Mouse (Mus musculus) cerebellum, postnatal 36 days (tissue): ENCODE measurements around the gene Taf6l.

Source experiments
- DNase-seq, 2 experiments: peaks; one replicate each; pipeline ENCODE4 v3.0.0; 2021 to 2022; ENCODE audit warnings: mixed read lengths in 2 of 2

Taf6l gene

DNA sequence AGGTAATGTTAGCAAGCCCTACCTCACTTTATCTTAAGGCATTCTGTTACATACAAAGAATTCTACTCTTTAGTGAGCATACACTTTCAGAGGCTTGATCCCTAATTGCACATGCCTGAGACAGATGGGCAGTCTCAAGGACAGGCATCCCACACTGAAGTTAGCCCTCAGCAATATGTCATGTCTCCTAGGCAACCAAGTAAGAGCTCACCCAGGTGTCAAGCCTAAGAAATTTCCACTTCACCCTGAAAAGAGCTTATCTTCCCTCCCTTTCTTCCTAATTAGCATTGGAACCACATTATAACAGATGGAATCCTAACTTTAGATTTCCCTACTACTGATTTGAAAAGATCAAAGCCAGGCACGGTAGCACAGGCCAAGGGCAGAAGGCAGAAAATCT lies 3.0 kb upstream of the Taf6l start:
- no peak for DNase-seq

DNA sequence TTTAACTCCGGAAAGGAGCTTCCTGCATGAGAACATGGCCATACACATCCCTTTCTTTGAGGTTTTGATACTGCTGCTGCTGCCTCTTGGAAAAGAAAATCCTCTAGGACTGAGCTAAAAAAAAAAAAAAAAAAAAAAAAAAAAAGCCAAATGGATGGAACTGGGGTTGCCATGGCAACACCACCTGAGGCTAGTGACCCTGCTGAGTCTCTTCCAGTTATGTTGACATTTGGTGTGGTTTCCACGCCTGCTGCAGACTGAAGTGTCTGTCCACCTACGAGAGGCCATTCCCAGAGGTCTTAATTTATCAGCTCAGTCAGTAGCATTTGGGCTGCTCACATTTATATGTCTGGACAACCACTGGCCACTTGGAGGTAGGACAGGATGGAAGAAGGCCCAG lies 2.3 kb upstream of the Taf6l start:
- peak; percentile 37 to 39 for DNase-seq

DNA sequence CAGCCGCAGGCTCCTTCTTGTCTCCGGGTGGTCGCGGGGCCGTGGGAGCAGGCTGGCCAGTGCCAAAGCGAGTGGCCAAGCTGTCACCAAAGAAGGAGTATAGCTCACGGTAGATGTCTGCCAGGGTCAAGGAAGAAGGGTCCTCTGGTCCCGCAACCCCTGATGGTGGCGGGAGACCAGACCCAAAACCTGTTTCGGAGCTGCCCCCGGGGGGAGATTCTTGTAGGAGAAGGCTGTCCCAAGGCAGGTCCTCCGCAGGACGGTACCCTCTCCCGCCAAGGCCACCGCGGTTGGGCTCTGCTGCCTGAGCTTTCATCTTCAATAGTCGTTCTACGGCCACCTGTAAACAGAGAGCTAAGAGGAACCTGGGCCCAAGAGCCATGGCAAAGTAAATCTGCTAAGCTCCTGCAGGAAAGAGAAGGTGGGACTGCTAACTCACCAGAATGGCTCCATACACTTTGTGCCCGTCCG lies 11.2 kb downstream of the Taf6l start:
- DNase-seq = no peak

DNA sequence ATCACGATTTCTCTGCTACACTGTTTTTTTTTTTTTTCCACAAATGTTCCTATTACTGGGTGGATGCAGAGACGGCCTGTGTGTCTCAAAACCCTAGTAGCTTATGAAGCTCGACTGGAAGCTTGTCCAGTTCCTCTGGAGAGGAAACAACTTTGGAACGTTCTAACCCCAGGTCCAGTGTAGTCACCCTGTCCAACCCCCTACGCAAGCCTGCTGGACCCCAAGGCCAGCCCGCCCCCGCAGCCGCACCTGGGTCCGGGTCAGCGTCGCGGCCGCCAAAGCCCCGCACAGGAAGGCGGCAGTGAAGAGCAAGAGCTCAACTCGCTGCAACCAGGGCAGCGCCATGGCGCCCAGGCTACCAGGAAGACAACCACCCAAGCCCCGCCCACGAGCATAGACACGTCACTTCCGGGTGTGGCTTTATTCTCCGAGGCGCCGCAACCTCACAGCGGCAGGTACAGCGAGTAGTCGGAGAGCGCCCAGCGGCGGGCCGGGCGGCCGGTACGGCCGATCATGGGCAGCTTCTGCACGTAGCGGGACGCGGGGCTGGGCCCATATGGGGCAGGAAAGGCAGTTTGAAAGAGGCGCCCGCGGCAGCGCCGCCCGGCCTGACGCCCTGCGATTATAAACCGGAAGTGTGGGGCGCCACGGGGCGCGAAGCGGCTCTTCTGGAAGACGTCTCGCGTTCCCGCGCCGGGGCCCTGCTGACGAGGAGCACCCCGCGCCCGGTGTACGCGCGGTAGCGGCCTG lies 12.0 kb downstream of the Taf6l start, which contains the start of gene Tmem179b:
Tmem179b (minus strand) TSS at position 382 of the 750 bp plus-strand sequence.
- peak; percentile 97 to 98 for DNase-seq

DNA sequence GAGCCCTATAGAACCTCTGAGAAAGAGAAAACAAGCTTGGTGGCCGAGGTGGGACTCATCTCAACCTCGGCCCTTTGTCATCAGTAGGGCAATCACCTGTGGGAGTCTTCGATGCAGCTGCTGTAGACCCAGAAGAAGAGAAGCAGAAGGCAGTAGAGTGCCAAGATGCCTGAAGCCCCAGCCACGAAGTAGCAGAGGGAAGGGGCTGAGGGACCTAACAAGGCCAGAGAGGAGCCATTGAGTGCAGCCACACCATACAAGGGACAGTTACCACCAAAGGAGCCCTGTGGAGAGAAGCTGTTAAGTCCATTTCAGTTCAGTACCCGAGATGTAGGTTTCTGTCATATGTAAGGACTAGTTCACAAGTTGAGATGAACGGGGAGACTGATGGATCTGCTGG lies 12.8 kb downstream of the Taf6l start:
- DNase-seq = no peak

DNA sequence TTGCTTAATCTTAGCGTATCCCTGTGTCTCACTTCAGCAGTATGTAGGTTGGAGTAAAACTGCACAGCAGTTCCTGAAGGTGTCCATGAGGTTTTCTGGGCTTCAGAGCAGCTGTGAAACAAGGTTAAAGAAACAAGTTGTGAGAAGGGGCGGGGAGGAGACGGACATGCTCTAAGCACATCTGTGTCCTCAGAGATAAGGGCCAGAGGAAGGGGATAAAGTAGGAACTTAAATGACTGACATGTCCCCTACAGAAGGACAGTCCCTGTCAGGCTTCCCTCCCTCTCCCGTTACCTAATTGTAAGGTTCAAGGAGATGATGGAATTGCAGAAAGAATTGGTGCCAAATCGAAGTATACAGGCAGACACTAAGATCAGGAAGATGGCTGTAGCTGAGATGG lies 13.2 kb downstream of the Taf6l start:
- no peak for DNase-seq

DNA sequence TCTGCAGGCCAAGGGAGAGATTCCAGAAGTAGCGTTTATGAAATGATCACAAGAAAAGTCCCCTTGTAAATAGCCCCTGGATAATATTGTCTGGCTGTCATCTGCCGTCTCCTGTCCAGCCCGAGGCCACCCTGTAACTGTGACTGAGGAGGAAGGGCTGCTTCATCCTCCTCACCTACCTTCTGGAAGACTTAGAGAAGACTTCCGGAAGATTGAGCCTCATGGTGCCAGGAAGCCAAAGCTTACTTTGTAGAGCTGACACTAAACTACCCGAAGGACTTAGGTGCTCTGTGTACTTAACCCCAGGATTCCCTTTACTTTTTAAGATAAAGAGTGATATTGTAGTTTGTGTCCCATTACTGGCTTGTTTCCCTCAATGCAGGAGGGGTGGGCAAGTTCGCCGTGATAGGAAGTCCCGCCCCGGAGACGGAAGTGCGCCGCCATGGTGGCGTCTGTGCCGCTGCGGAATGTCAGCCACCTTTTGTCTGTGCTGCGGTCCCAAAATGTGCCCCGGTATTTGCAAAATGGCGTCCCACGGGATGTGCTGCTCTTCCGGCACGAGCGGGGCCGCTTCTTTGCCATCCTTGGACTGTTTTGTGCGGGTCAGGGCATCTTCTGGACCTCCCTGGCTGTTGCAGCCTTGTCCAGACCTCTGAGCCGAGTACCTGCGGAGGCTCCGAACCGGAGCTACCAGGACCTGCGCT lies 15.5 kb downstream of the Taf6l start, which contains the start of gene Tmem223:
Tmem223 (plus strand) TSS at position 430 of the 704 bp plus-strand sequence.
- peak; percentile 82 to 86 for DNase-seq

DNA sequence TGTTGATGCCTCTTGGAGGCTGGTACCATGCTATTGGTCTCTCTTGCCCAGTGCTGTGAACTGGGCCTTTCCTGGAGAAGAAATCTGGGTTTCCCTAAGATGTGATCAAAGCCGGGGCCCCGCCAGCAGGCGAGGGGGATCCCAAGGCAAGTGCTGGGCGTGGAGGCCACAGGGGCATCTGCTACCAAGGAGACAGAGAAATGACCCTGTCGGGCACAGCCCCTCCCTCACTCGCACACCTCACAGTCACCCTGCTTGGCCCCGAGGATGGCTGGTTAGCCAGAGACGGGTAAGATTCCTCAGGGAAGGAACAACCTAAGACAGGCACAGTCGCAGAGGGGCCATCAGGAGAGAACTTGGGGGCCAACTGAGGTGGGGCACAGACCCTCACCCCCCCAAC lies 20.7 kb downstream of the Taf6l start:
- no peak for DNase-seq

DNA sequence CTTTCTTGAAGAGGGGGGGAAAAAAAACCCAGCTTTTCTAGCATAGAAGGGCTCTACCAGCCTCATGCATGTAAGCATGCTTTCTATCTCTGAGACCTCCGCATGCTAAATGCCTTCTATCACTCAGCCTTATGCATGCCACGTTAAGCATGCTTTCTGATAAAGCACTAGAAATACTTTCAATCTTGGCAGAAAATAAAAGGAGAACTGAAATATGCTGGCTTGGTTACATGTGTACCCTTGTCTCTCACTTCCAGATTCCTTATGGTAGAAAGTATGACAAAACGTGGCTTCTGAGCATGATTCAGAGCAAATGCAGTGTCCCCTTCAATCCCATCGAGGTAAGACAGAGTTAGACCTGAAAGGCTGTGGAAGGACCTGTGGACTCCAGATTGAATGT lies 22.9 kb downstream of the Taf6l start:
- DNase-seq = no peak

DNA sequence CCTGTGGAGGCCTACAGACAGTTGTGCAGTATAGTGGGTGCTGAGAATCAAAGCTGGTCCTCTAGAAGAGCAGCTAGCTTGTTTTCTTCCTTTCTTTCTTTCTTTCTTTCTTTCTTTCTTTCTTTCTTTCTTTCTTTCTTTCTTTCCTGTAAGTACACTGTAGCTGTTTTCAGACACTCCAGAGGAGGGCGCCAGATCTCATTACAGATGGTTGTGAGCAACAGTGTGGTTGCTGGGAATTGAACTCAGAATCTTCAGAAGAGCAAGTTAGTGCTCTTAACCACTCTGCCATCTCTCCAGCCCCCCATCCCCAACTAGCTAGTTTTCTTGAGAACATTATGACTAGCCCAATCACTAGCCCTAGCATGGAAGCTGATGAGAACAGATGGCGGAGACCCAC lies 25.5 kb downstream of the Taf6l start:
- DNase-seq = no peak

DNA sequence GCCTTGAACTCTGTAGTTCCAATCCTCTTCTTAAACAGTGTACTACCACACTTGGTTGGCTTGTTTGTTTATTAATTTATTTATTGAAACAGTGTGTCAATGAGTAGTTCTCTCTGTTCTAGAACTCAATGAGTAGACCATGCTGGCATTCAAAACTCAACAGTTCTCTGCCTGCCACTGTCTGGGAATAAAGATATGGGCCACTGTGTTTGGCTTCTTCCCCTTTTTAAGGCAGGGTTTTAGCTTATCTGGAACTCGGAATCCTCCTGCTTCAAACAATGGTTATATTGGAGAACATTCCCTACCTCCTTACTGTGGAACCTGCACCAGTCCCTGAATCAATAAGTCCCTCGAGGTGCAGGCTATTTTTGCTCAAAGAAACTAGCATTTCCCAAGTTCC lies 27.3 kb downstream of the Taf6l start:
- no peak for DNase-seq

DNA sequence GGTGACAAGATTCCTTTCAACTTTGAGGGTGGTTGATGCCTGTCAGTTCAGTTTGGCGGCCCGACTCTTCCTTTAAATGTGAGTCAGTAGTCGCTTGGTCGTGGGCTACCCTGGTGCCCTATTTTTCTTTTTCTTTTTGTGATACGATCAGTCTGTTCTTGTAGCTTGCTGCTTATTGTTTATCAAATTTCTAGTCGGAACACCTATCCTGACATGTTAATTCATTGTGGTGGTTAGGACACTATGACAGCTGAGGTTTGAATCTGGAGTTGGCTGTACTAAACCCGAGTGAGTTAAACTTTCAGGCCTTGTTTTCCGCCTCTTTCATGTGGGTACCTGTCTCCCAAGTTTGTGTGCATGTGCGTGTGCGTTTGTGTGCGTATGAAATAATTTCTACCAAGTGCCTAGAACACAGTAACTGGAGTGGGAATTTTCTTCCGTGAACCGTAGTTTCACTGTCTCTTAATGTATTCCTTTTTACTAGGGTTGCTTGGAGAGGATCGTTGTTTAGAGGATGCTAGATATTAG lies 28.7 kb downstream of the Taf6l start:
- no peak for DNase-seq

DNA sequence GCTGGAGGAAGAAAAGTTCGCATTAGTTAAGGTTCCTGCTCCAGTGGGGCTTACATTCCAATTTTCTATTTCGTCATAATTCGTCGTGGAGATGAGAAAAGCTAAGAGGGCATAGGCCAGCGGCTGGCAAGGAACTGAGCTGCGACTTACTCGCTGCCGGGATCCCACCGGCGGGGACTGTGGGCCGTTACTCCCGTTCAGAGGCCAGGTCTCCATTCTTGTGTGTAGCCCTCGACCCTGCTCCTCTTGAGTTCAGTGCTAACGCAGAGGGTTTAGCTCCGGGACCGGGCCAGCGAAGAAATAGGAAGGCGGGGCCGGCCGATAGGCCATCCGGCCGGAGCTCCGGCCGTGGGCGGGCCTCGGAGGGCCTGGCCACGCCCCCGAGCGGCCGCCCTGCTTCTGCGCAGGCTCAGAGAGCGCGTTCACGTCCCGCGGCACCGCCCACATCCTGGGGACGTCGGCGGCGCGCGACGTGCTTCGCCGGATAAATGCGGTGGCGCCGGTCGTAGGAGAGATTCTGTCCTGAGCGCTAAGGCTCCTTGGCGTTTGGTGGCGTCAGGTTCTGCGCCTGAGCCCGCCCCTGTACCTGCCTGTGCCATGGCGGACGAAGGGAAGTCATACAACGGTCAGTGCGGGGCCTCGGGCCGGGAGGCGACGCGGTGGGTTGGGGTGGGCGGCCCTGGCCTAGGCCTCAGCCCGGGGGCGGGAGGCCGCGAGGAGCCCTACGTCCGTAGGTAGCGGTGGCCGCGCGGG lies 29.4 kb downstream of the Taf6l start, which contains the start of gene Nxf1:
Nxf1 (plus strand) TSS at position 439 of the 753 bp plus-strand sequence.
- peak; percentile 89 to 94 for DNase-seq

DNA sequence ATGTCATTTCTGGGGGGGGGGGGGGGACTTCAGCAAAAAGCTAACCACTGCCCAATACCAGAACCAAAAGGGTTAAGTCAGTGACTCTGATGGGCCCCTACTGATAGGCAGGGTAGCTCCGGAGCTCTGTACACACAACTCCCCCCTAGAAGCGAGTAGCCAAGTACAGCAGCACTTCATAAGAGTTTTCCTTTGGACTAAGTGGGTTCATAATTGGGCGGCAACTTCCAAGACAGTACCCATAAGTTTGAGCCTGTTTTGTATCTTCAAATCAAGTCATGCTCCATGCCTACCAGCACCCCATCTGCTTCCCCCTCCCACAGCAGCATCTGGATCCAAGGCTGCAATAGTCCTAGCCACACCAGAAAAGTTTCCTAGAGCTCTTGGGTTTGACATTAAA lies 30.6 kb downstream of the Taf6l start:
- DNase-seq = no peak

DNA sequence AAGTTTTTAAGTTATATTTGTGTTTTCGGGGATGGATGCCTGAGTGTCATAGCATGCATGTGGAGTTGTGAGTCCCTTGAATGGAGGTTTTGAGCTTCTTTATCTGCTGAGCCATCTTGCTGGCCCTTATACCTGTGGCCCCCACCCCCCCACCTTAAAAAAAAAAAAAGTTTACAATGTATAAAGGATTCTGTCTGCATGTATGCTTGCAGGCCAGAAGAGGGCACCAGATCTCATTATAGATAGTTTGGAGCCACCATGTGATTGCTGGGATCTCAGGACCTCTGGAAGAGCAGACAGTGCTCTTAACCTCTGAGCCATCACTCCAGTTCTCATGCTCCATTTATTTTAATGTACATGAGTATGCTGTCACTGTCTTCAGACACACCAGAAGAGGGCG lies 38.8 kb downstream of the Taf6l start:
- no peak for DNase-seq

DNA sequence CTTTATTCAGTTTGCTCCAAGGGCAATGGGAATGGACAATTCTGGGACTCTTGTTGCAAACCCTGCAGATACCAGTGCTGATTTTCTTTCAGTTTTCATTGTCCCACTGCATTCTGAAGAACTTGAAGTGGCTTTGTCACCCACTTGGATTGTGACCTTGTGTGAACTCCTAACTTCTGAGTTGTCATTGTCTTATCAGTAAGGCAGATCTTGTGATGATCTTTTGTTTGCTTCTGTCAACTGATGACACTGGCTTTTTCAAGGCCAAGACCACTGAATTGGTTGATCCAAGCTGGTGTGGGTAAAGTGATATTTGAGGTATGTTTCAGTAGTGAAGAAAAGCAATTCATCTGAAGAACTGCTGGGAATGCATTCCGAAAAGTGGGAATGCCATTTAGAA lies 40.8 kb downstream of the Taf6l start:
- DNase-seq = no peak

DNA sequence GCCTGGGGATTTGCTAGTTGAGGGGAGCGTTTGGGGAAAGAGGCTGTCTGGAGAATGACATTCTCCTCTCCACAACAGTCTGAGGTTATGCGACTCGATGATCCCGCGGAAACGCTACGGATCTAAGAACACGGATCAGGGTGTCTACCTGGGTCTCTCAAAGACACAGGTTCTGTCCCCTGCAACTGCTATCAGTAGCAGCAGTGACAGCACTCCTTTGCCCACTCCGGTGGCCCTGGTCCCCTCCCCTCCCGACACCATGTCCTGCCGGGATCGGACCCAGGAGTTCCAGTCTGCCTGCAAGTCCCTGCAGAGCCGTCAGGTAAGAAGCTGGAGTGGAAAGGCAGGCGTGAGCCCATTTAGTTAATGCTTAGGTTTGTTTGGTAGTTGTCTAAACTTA lies 44.0 kb downstream of the Taf6l start:
- DNase-seq = no peak

DNA sequence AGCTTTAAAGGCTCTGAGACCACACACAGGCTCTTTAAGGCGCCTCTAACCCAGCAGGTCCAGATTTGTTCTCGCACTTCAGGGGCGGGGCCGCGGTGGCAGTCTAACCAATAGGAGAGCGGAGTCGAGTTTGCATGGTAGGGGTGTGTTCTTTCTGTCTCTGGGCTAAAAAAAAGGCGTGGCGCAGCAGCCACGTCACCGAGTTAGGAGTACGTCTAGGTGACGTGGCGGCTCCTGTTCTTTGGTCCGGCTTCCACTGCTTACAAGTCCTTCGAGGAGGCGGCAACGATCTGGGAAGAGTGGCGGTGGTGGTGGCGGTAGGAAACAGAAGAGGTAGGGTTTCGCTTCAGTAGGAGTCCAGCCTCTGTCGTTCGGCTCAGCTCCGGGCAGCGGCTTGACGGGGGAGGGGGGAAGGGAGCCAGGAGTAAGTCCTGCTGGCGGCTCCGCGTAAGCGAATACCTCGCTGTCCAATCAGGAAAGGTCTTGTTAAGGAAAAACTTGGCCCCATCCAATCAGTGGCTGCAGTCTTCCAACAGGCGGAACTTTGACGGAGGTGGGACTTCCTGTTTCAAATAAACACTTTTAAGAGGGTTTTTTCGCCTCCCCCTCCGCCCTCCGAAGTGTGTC lies 44.9 kb downstream of the Taf6l start, which contains the start of gene Stx5a:
Stx5a (plus strand) TSS at position 171 of the 627 bp plus-strand sequence.
- peak; percentile 94 for DNase-seq

DNA sequence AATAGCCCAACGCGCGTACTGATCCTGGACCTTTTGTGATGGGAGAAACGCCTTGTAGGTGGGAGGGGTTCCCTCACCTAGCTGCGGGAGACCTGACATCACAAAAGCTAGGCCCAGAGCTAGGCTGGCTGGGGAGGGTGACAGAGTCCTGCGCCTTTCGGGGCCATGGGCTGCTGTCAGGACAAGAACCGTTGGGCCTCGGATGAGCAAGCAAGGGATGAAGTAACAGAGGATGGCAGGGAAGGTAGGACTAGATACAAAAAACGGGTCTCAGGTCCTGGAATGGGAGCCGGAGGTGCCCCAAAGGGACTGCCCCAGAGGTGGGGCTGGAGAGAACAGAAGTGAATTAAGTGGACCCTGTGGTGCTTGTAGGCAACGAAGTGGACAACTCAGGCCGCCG lies 45.6 kb downstream of the Taf6l start, which contains the start of gene 1700092M07Rik:
1700092M07Rik (plus strand) TSS at position 116 of the 400 bp plus-strand sequence.
- no peak for DNase-seq

DNA sequence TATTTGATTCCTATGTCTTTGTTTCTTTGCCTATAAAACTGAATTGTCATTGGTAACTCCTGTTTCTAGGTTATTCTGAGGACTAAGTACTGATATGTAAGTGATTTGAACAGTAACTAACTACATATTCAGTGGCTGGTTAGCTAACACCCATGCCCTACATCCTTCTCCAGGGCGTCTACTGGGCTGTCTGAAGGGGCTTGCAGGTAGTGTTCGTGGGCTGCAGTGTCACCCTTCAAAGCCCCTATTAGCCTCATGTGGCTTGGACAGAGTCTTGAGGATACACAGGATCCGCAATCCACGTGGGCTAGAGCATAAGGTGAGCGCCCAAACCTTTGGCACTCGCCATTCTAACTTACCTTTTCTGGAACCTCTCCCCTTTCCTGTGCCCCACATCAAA lies 46.6 kb downstream of the Taf6l start:
- DNase-seq = no peak

DNA sequence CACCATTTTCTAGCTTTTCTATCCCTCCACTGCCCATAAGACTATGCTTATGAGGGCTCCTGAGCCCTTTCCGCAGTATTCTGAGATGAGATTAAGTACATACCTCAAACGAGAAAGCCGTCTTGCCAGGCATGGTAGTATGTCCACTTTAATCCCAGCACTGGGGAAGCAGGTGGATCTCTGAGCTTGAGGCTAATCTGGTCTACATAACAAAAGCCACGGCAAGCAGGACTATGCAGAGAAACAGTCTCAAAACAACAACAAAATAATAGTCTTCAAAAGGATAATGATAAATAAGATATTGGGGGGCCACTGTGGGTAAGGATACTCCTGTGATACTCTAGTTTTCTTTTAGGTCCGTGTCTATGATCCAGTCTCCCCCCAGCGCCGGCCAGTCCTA lies 47.3 kb downstream of the Taf6l start:
- no peak for DNase-seq

DNA sequence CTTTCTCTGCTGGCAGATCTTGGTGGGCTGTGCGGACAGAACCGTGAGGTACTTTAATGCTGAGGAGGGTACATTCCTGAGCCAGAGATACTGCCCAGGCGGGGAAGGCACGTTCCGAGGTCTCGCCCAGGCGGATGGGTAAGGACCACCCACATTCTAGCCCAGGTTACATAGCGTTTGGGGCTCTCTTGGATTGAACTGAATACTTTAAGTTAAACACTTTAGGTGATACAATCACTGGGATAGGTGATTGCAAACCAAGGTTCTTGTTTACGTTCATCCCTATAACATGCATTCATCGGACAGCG lies 50.1 kb downstream of the Taf6l start:
- DNase-seq = no peak
